10 mouse cellular contexts compared by ENCODE assay signal in genomic region chr11:114553992-114554391, GRCm38 (mm10).
A peak's percentile ranks its signal among the peaks of the same experiment; 100 is the strongest.
DNase-seq lines count a peak whose midpoint lies in the region; ATAC-seq and TF ChIP-seq lines count a peak whose summit lies in the region.
"Had no signal": no experiment of that assay in that cellular context is flagged by ENCODE, and none has a peak within 500 bp of the region (broad histone marks: within the 10 kb centered on the region; RNA-seq: fewer than 3 reads in every experiment).

No protein-coding gene starts in this region.

- no peak overlapping the region for H3K9ac ChIP-seq in hindbrain, embryonic 13.5 days
- peak overlapping the region; percentile 41; the same call in 1 of the 2 replicates for H3K9ac ChIP-seq in ES-E14 (ENCODE audit: insufficient read depth, low read depth, low read length, poor library complexity, severe bottlenecking)
- H3K9ac ChIP-seq in midbrain, embryonic 13.5 days (replicated peaks), result no peak overlapping the region
- H3K9ac ChIP-seq: embryonic facial prominence, embryonic 15.5 days; midbrain, embryonic 12.5 days had no signal

- no peak overlapping the region for H3K4me2 ChIP-seq in hindbrain, embryonic 13.5 days
- no peak overlapping the region for H3K4me2 ChIP-seq in midbrain, embryonic 13.5 days (replicated peaks)
- H3K4me2 ChIP-seq: embryonic facial prominence, embryonic 15.5 days; midbrain, embryonic 12.5 days had no signal

- H3K4me1 ChIP-seq in hindbrain, embryonic 10.5 days (replicated peaks), result peaks cover 20% of the 10 kb centered on the region
- H3K4me1 ChIP-seq in hindbrain, embryonic 13.5 days (replicated peaks), result peaks cover 7% of the 10 kb centered on the region
- peaks cover 3 to 8% of the 10 kb centered on the region in 2 experiments; a peak in 3 of 4 replicates for H3K4me1 ChIP-seq in ES-E14 (ENCODE audit: control insufficient read depth in 2 of 2, insufficient read depth in 2 of 2, low read length in 2 of 2, poor library complexity in 1 of 2)
- H3K4me1 ChIP-seq in midbrain, embryonic 13.5 days (replicated peaks), result no peaks in the 10 kb centered on the region
- H3K4me1 ChIP-seq: embryonic facial prominence, embryonic 15.5 days had no signal

- 0 out of 2 replicates have a peak overlapping the region, but pooled peaks have one; percentile 8 for H3K27ac ChIP-seq in hindbrain, embryonic 10.5 days
- no peak overlapping the region; the same call in 1 of the 2 replicates for H3K27ac ChIP-seq in hindbrain, embryonic 13.5 days
- peak overlapping the region; percentile 55; the same call in 1 of the 2 replicates for H3K27ac ChIP-seq in ES-E14 (ENCODE audit: insufficient read depth, low read depth, low read length, poor library complexity, severe bottlenecking)
- no peak overlapping the region for H3K27ac ChIP-seq in midbrain, embryonic 13.5 days
- H3K27ac ChIP-seq: embryonic facial prominence, embryonic 15.5 days; midbrain, embryonic 12.5 days had no signal

- no peak overlapping the region for H3K4me3 ChIP-seq in hindbrain, embryonic 10.5 days
- no peak overlapping the region for H3K4me3 ChIP-seq in hindbrain, embryonic 13.5 days
- peak overlapping the region in 1 of 2 experiments; percentile 14; a peak in 1 of 4 replicates for H3K4me3 ChIP-seq in ES-E14 (ENCODE audit: insufficient read depth in 1 of 2, low read depth in 1 of 2, low read length in 2 of 2, poor library complexity in 1 of 2, severe bottlenecking in 1 of 2)
- no peak overlapping the region for H3K4me3 ChIP-seq in midbrain, embryonic 13.5 days (replicated peaks)
- H3K4me3 ChIP-seq: embryonic facial prominence, embryonic 15.5 days; midbrain, embryonic 12.5 days had no signal

- in situ Hi-C loops in ES-E14 (cut with MboI; ENCODE audit: low sequenced_read_pairs in 2 of 2, unreplicated experiment in 2 of 2), result no loop called here

- H3K27me3 ChIP-seq in hindbrain, embryonic 10.5 days (ENCODE audit: insufficient read depth, poor library complexity, severe bottlenecking), result 0 out of 2 replicates have a peak, but pooled peaks cover 5% of the 10 kb centered on the region
- H3K27me3 ChIP-seq in hindbrain, embryonic 13.5 days, result no peaks in the 10 kb centered on the region
- no peaks in the 10 kb centered on the region for H3K27me3 ChIP-seq in midbrain, embryonic 13.5 days
- H3K27me3 ChIP-seq: midbrain, embryonic 12.5 days had no signal

- WGBS in hindbrain, embryonic 10.5 days, result 62% methylated on average over 13 of the region's 13 CpGs
- WGBS in hindbrain, embryonic 13.5 days, result 55% methylated on average over 13 of the region's 13 CpGs
- WGBS in midbrain, embryonic 13.5 days, result 61% methylated on average over 13 of the region's 13 CpGs

- H3K9me3 ChIP-seq in hindbrain, embryonic 10.5 days, result no peaks in the 10 kb centered on the region
- H3K9me3 ChIP-seq in hindbrain, embryonic 13.5 days, result no peaks in the 10 kb centered on the region
- no peaks in the 10 kb centered on the region for H3K9me3 ChIP-seq in ES-E14 (ENCODE audit: control insufficient read depth, insufficient read depth, low read depth, low read length)
- no peaks in the 10 kb centered on the region for H3K9me3 ChIP-seq in midbrain, embryonic 13.5 days
- H3K9me3 ChIP-seq: embryonic facial prominence, embryonic 15.5 days; midbrain, embryonic 12.5 days had no signal

- intact Hi-C loops in heart, postnatal 10 days (cut with DNase I), result no loop called here

- DNase-seq in hindbrain, embryonic 10.5 days (ENCODE audit: low spot score), result no peak
- DNase-seq in ES-E14 (ENCODE audit: low read depth, low spot score), result no peak
- peak; percentile 18 to 21 for DNase-seq in heart, postnatal 10 days
- DNase-seq in ovary, postnatal 10 days (ENCODE audit: low spot score), result no peak
- no peak for DNase-seq in cerebellum, adult 18-20 months

- ATAC-seq in hindbrain, embryonic 13.5 days (ENCODE audit: low FRiP score), result no peak
- ATAC-seq in megakaryocyte, adult 5-6 weeks (ENCODE audit: poor library complexity, severe bottlenecking), result peak; percentile 89
- no peak for ATAC-seq in midbrain, embryonic 13.5 days

- no peaks in the 10 kb centered on the region for H3K36me3 ChIP-seq in hindbrain, embryonic 10.5 days
- H3K36me3 ChIP-seq in hindbrain, embryonic 13.5 days, result no peaks in the 10 kb centered on the region
- no peaks in the 10 kb centered on the region for H3K36me3 ChIP-seq in ES-E14 (ENCODE audit: control insufficient read depth, insufficient read depth, low read length, poor library complexity, severe bottlenecking)
- H3K36me3 ChIP-seq in midbrain, embryonic 13.5 days, result no peaks in the 10 kb centered on the region
- H3K36me3 ChIP-seq: embryonic facial prominence, embryonic 15.5 days; midbrain, embryonic 12.5 days had no signal

TF ChIP-seq in ES-E14, 5 proteins besides CTCF, POLR2A, EP300 and RAD21:
- TF ChIP-seq ZC3H11A (IDR thresholded peaks at IDR 0.05; ENCODE audit: borderline replicate concordance, low read depth, low read length), result no peak
- no peak for TF ChIP-seq HCFC1 (IDR thresholded peaks at IDR 0.05; ENCODE audit: borderline replicate concordance, insufficient read depth, low read length)
- TF ChIP-seq ZNF384 (IDR thresholded peaks at IDR 0.05; ENCODE audit: low read depth, low read length), result no peak
- TF ChIP-seq MAFK (IDR thresholded peaks at IDR 0.05; ENCODE audit: insufficient read depth, low read depth, low read length), result no peak
- no peak for TF ChIP-seq CHD2 (IDR thresholded peaks at IDR 0.05; ENCODE audit: low read depth, low read length)

Comparison
In these comparisons a context has a peak if more than half of its experiments do, and no peak if none do; other contexts are left out.
1. H3K27ac ChIP-seq: peak in hindbrain, embryonic 10.5 days (single experiment) and ES-E14 (single experiment); none in hindbrain, embryonic 13.5 days (single experiment) and midbrain, embryonic 13.5 days (single experiment).
2. DNase-seq: peak in heart, postnatal 10 days (2 of 2); none in hindbrain, embryonic 10.5 days (single experiment), ES-E14 (single experiment), ovary, postnatal 10 days (single experiment) and cerebellum, adult 18-20 months (0 of 2).